Mouse (Mus musculus): ENCODE measurements around the gene Rspo3.

GRCm38 (mm10) chr10:29424571-29424970 is 111.1 kb downstream of the Rspo3 start:
- TF ChIP-seq POLR2A (IDR thresholded peaks at IDR 0.05; ENCODE audit: control insufficient read depth, extremely low read depth, insufficient read depth, low read length, poor library complexity) (no peak), CTCF (IDR thresholded peaks at IDR 0.05; ENCODE audit: borderline replicate concordance, control insufficient read depth, extremely low read depth, insufficient read depth, low read length, poor library complexity) (no peak)

Data from thymus, adult 2 months (tissue).